Mouse (Mus musculus): Measurements from ENCODE around the gene Zfp169. TPM values are rescaled to one million over a fixed set of nuclear protein-coding genes. Genes with fewer than 3 reads are reported as not detected.
"Not testable (repeated sequence)": the region's sequence is repeated elsewhere in the genome, so short reads cannot be mapped to it uniquely, and the experiment has no call there.

Gene Zfp169
- polyA plus RNA-seq, 1 experiment from 2014 or later = 7.4 TPM

- DNase-seq (no peak), ATAC-seq (ENCODE audit: low FRiP score, low TSS enrichment) (no peak)
- H3K9me3 ChIP-seq (ENCODE audit: control insufficient read depth, low read length) = no peaks in the 10 kb centered on the region
- no peak overlapping the region for H3K4me2 ChIP-seq (ENCODE audit: low read length)
- H3K4me3 ChIP-seq (replicated peaks; ENCODE audit: low read depth, low read length) = no peak overlapping the region
- 56% methylated on average over 2 of the region's 2 CpGs for WGBS
- H3K9ac ChIP-seq (replicated peaks; ENCODE audit: low read length) = no peak overlapping the region
- no peaks in the 10 kb centered on the region for H3K4me1 ChIP-seq (ENCODE audit: control insufficient read depth, insufficient read depth, low read length)
- H3K36me3 ChIP-seq (ENCODE audit: control insufficient read depth, insufficient read depth, low read length) = no peaks in the 10 kb centered on the region
- H3K27ac ChIP-seq (replicated peaks; ENCODE audit: low read depth, low read length) = no peak overlapping the region
- H3K27me3 ChIP-seq (ENCODE audit: control insufficient read depth, insufficient read depth, low read length) = no peaks in the 10 kb centered on the region
Measured at GRCm38 (mm10) chr13:48529028-48529427, 15.8 kb upstream of the Zfp169 start.

GRCm38 (mm10) chr13:48528123-48528871 lies 15.0 kb upstream of the Zfp169 start:
- no peak overlapping the region for H3K9ac ChIP-seq (replicated peaks; ENCODE audit: low read length)
- 55% methylated on average over 15 of the region's 15 CpGs for WGBS
- no peaks in the 10 kb centered on the region for H3K4me1 ChIP-seq (ENCODE audit: control insufficient read depth, insufficient read depth, low read length)

DNA sequence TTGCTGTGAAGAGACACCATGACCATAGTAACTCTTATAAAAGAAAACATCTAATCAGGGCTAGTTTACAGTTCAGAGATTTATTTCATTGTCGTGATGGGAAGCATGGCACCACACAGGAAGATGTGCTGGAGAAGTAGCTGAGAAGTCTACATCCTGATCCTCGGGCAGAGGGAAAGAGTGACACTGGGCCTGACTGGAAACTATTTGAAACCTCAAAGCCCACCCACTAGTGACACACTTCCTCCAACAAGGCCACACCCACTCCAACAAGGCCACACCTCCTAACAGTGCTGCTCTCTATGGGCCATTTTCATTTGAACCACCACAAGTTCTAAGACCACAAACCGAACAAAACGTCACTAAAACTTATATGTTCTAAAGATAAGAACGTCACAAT lies 12.5 kb upstream of the Zfp169 start:
- no peak overlapping the region for H3K4me3 ChIP-seq (replicated peaks; ENCODE audit: low read depth, low read length)
- no peak overlapping the region for H3K27ac ChIP-seq (replicated peaks; ENCODE audit: low read depth, low read length)
- no peak overlapping the region for H3K4me2 ChIP-seq (ENCODE audit: low read length)
- DNase-seq (no peak), ATAC-seq (ENCODE audit: low FRiP score, low TSS enrichment) (no peak)
- no peaks in the 10 kb centered on the region for H3K9me3 ChIP-seq (ENCODE audit: control insufficient read depth, low read length)
- no peak overlapping the region for H3K9ac ChIP-seq (replicated peaks; ENCODE audit: low read length)
- WGBS = 81% methylated on average over 5 of the region's 5 CpGs
- no peaks in the 10 kb centered on the region for H3K27me3 ChIP-seq (ENCODE audit: control insufficient read depth, insufficient read depth, low read length)
- no peaks in the 10 kb centered on the region for H3K36me3 ChIP-seq (ENCODE audit: control insufficient read depth, insufficient read depth, low read length)
- H3K4me1 ChIP-seq (ENCODE audit: control insufficient read depth, insufficient read depth, low read length) = no peaks in the 10 kb centered on the region

More at GRCm38 (mm10) chr13:48528123-48528871, 15.0 kb upstream of the Zfp169 start:
- H3K27me3 ChIP-seq (ENCODE audit: control insufficient read depth, insufficient read depth, low read length) = no peaks in the 10 kb centered on the region
- no peak overlapping the region for H3K4me3 ChIP-seq (replicated peaks; ENCODE audit: low read depth, low read length)
- H3K9me3 ChIP-seq (ENCODE audit: control insufficient read depth, low read length) = no peaks in the 10 kb centered on the region
- H3K27ac ChIP-seq (replicated peaks; ENCODE audit: low read depth, low read length) = no peak overlapping the region
- peak; percentile 70 for ATAC-seq (ENCODE audit: low FRiP score, low TSS enrichment)
- DNase-seq = peak; percentile 94
- H3K36me3 ChIP-seq (ENCODE audit: control insufficient read depth, insufficient read depth, low read length) = no peaks in the 10 kb centered on the region
- no peak overlapping the region for H3K4me2 ChIP-seq (ENCODE audit: low read length)

GRCm38 (mm10) chr13:48519122-48519521 lies 5.9 kb upstream of the Zfp169 start:
- H3K9me3 ChIP-seq (ENCODE audit: control insufficient read depth, low read length); ATAC-seq (ENCODE audit: low FRiP score, low TSS enrichment); H3K4me1 ChIP-seq (ENCODE audit: control insufficient read depth, insufficient read depth, low read length); H3K9ac ChIP-seq (replicated peaks; ENCODE audit: low read length); H3K4me2 ChIP-seq (ENCODE audit: low read length); H3K27ac ChIP-seq (replicated peaks; ENCODE audit: low read depth, low read length); H3K27me3 ChIP-seq (ENCODE audit: control insufficient read depth, insufficient read depth, low read length); DNase-seq; H3K36me3 ChIP-seq (ENCODE audit: control insufficient read depth, insufficient read depth, low read length); H3K4me3 ChIP-seq (replicated peaks; ENCODE audit: low read depth, low read length): not testable (repeated sequence)

DNA sequence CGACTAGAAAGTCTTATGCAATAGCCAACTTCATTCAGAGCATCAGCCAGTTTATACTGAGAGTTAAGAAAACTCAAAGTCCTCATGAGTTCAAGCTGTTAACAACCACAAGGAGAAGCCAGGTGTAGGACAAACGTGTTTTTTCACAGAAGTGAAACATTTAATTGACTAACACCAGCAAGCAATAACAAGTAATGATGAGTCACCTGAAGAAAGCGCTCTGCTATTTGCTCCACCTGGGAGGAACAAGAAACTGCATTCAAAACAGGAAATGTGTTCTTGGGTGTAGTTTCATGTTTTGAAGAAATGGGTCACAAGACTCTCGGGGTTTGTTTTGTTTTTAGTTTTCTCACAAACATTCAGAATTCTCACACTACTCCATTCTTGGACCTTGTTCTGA lies 2.6 kb upstream of the Zfp169 start:
- H3K9ac ChIP-seq (replicated peaks; ENCODE audit: low read length) = no peak overlapping the region
- H3K9me3 ChIP-seq (ENCODE audit: control insufficient read depth, low read length) = peaks cover 9% of the 10 kb centered on the region; the same call in 1 of the 2 replicates
- H3K27me3 ChIP-seq (ENCODE audit: control insufficient read depth, insufficient read depth, low read length) = no peaks in the 10 kb centered on the region
- no peaks in the 10 kb centered on the region for H3K36me3 ChIP-seq (ENCODE audit: control insufficient read depth, insufficient read depth, low read length)
- no peak for ATAC-seq (ENCODE audit: low FRiP score, low TSS enrichment)
- peaks cover 7% of the 10 kb centered on the region; the same call in 1 of the 2 replicates for H3K4me1 ChIP-seq (ENCODE audit: control insufficient read depth, insufficient read depth, low read length)
- no peak overlapping the region for H3K27ac ChIP-seq (replicated peaks; ENCODE audit: low read depth, low read length)
- DNase-seq = no peak
- 87% methylated on average over 4 of the region's 4 CpGs for WGBS
- no peak overlapping the region for H3K4me3 ChIP-seq (replicated peaks; ENCODE audit: low read depth, low read length)
- H3K4me2 ChIP-seq (ENCODE audit: low read length) = no peak overlapping the region

- H3K27ac ChIP-seq (replicated peaks; ENCODE audit: low read depth, low read length) = no peak overlapping the region
- H3K9me3 ChIP-seq (ENCODE audit: control insufficient read depth, low read length) = no peaks in the 10 kb centered on the region
- H3K27me3 ChIP-seq (ENCODE audit: control insufficient read depth, insufficient read depth, low read length) = no peaks in the 10 kb centered on the region
- DNase-seq (no peak), ATAC-seq (ENCODE audit: low FRiP score, low TSS enrichment) (no peak)
- 93% methylated on average over 9 of the region's 9 CpGs for WGBS
- H3K4me1 ChIP-seq (ENCODE audit: control insufficient read depth, insufficient read depth, low read length) = peaks cover 7% of the 10 kb centered on the region; the same call in 1 of the 2 replicates
- H3K9ac ChIP-seq (replicated peaks; ENCODE audit: low read length) = no peak overlapping the region
- no peak overlapping the region for H3K4me2 ChIP-seq (ENCODE audit: low read length)
- H3K4me3 ChIP-seq (replicated peaks; ENCODE audit: low read depth, low read length) = no peak overlapping the region
- H3K36me3 ChIP-seq (ENCODE audit: control insufficient read depth, insufficient read depth, low read length) = peaks cover 20% of the 10 kb centered on the region
Measured at GRCm38 (mm10) chr13:48508661-48509060, 4.6 kb downstream of the Zfp169 start.

DNA sequence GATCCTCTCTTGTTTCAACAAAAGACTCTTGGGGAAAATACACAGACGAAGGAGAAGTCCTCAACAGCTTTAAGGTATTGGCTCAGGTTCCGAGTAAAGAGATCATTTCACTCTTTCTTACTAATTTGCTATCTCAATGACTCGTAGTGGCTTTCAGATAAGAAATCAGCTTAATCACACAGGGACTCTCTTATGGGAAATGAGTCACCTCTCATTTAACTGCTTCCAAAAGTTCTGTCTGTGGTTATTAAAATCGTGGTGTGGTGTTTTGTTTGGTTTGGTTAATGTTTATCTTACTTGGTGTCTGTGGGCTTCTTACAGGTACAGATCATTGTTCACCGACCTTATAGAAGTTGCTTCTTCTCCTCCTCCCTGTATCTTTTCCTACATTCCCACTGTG lies 10.8 kb downstream of the Zfp169 start:
- H3K4me3 ChIP-seq (replicated peaks; ENCODE audit: low read depth, low read length) = no peak overlapping the region
- no peaks in the 10 kb centered on the region for H3K9me3 ChIP-seq (ENCODE audit: control insufficient read depth, low read length)
- H3K9ac ChIP-seq (replicated peaks; ENCODE audit: low read length) = no peak overlapping the region
- no peak for ATAC-seq (ENCODE audit: low FRiP score, low TSS enrichment)
- H3K4me1 ChIP-seq (ENCODE audit: control insufficient read depth, insufficient read depth, low read length) = peaks cover 3% of the 10 kb centered on the region
- WGBS = 88% methylated on average over 5 of the region's 5 CpGs
- no peak overlapping the region for H3K4me2 ChIP-seq (ENCODE audit: low read length)
- no peak for DNase-seq
- H3K27ac ChIP-seq (replicated peaks; ENCODE audit: low read depth, low read length) = no peak overlapping the region
- H3K27me3 ChIP-seq (ENCODE audit: control insufficient read depth, insufficient read depth, low read length) = no peaks in the 10 kb centered on the region
- H3K36me3 ChIP-seq (ENCODE audit: control insufficient read depth, insufficient read depth, low read length) = peaks cover 41% of the 10 kb centered on the region

DNA sequence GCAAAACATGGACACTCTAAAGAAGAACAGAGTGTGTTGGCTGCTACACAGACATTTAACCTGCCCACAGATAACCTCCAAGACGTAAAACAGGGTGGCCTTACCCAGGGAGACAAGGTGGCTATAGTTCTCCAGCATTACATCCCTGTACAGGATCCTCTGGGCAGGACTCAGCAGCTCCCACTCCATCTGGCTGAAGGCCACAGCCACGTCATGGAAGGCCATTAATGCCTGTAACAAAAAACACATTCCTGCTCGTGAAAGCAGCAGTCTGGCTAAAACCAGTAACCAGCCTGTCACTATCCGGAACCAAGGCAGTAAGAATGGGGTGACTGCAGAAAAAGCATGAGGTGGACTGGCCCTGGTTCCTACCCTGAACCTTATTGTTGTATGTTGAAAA lies 14.6 kb downstream of the Zfp169 start:
- H3K27me3 ChIP-seq (ENCODE audit: control insufficient read depth, insufficient read depth, low read length) = no peaks in the 10 kb centered on the region
- no peak overlapping the region for H3K4me3 ChIP-seq (replicated peaks; ENCODE audit: low read depth, low read length)
- H3K36me3 ChIP-seq (ENCODE audit: control insufficient read depth, insufficient read depth, low read length) = peaks cover 34% of the 10 kb centered on the region
- DNase-seq (peak; percentile 29), ATAC-seq (ENCODE audit: low FRiP score, low TSS enrichment) (no peak)
- peaks cover 5% of the 10 kb centered on the region; the same call in 1 of the 2 replicates for H3K9me3 ChIP-seq (ENCODE audit: control insufficient read depth, low read length)
- peaks cover 3% of the 10 kb centered on the region for H3K4me1 ChIP-seq (ENCODE audit: control insufficient read depth, insufficient read depth, low read length)
- 0 out of 2 replicates have a peak overlapping the region, but pooled peaks have one; percentile 63 for H3K27ac ChIP-seq (replicated peaks; ENCODE audit: low read depth, low read length)
- no peak overlapping the region for H3K9ac ChIP-seq (replicated peaks; ENCODE audit: low read length)
- no peak overlapping the region for H3K4me2 ChIP-seq (ENCODE audit: low read length)
- WGBS = 75% methylated on average over 4 of the region's 4 CpGs

GRCm38 (mm10) chr13:48497693-48498221 lies 15.5 kb downstream of the Zfp169 start:
- no peak overlapping the region for H3K9ac ChIP-seq (replicated peaks; ENCODE audit: low read length)
- peaks cover 5% of the 10 kb centered on the region; the same call in 1 of the 2 replicates for H3K9me3 ChIP-seq (ENCODE audit: control insufficient read depth, low read length)
- DNase-seq (peak; percentile 91), ATAC-seq (ENCODE audit: low FRiP score, low TSS enrichment) (peak; percentile 98)
- peak overlapping the region; percentile 51 for H3K4me2 ChIP-seq (ENCODE audit: low read length)
- peaks cover 27% of the 10 kb centered on the region for H3K36me3 ChIP-seq (ENCODE audit: control insufficient read depth, insufficient read depth, low read length)
- peaks cover 3% of the 10 kb centered on the region for H3K4me1 ChIP-seq (ENCODE audit: control insufficient read depth, insufficient read depth, low read length)
- WGBS = 3% methylated on average over 15 of the region's 15 CpGs
- peak overlapping the region; percentile 63 for H3K27ac ChIP-seq (replicated peaks; ENCODE audit: low read depth, low read length)
- no peaks in the 10 kb centered on the region for H3K27me3 ChIP-seq (ENCODE audit: control insufficient read depth, insufficient read depth, low read length)
- peak overlapping the region; percentile 35 for H3K4me3 ChIP-seq (replicated peaks; ENCODE audit: low read depth, low read length)
